Mouse (Mus musculus) liver, embryonic 12.5 days (tissue): ENCODE measurements around the gene Cxcr2. TPM values are rescaled to one million over a fixed set of nuclear protein-coding genes. Genes with fewer than 3 reads are reported as not detected.
A peak's percentile ranks its signal among the peaks of the same experiment; 100 is the strongest.

Experiments
- ATAC-seq: fragments of 200-750 bp; cut with Nextera tagmentation; 2 replicates; pipeline ENCODE4 v1.8.0; 2017; ENCODE audit warnings: moderate number of reproducible peaks, mild to moderate bottlenecking, moderate library complexity
- H3K27ac ChIP-seq: fragments of 300-500 bp; sonication (generic); 2 replicates; pipeline ENCODE4 v1.5.1; 2016; ENCODE audit warnings: mild to moderate bottlenecking
- H3K27me3 ChIP-seq: fragments of 300-500 bp; sonication (generic); replicated peaks from 2 replicates; pipeline ENCODE4 v1.6.1; 2016; ENCODE audit warnings: mild to moderate bottlenecking, moderate library complexity
- H3K36me3 ChIP-seq: fragments of 300-500 bp; sonication (generic); 2 replicates; pipeline ENCODE4 v1.6.1; 2016; ENCODE audit warnings: mild to moderate bottlenecking, moderate library complexity
- H3K4me1 ChIP-seq: fragments of 300-500 bp; sonication (generic); 2 replicates; pipeline ENCODE4 v1.6.1; 2016
- H3K4me2 ChIP-seq: fragments of 300-500 bp; sonication (generic); 2 replicates; pipeline ENCODE4 v1.6.1; 2016; ENCODE audit warnings: mild to moderate bottlenecking, moderate library complexity
- H3K4me3 ChIP-seq: fragments of 300-500 bp; sonication (generic); 2 replicates; pipeline ENCODE4 v1.5.1; 2016; ENCODE audit warnings: mild to moderate bottlenecking, moderate library complexity
- H3K9ac ChIP-seq: fragments of 300-500 bp; sonication (generic); 2 replicates; pipeline ENCODE4 v1.6.1; 2016; ENCODE audit warnings: mild to moderate bottlenecking, moderate library complexity
- H3K9me3 ChIP-seq: fragments of 300-500 bp; sonication (generic); replicated peaks from 2 replicates; pipeline ENCODE4 v1.6.1; 2016; ENCODE audit warnings: mild to moderate bottlenecking, moderate library complexity
- WGBS: fragments of 180-500 bp; shearing (Covaris S2); methylation state at CpG from one replicate; pipeline ENCODE4 v1.1.7; 2016; ENCODE audit not compliant: insufficient replicate concordance; 5-methylcytosine and 5-hydroxymethylcytosine counted together
- polyA plus RNA-seq: library from polyadenylated mRNA; unstranded; fragments of >200 nt; fragmentation: Nextera tagmentation; extraction: Ambion mirVana; gene quantifications from 2 replicates; pipeline ENCODE4 v1.2.1, GENCODE M21; 2016

Gene Cxcr2
- polyA plus RNA-seq: 0.65 and 0.97 TPM in 2 replicates

GRCm38 (mm10) chr1:74153461-74154184, at the start of gene Cxcr2:
Cxcr2 (plus strand) TSS chr1:74153989.
- no peak within 1 kb of the TSS for H3K4me3 ChIP-seq
- ATAC-seq: no peak
- 33% methylated on average over 8 of the region's 8 CpGs for WGBS

GRCm38 (mm10) chr1:74105660-74106059, 48.1 kb upstream of the Cxcr2 start:
- 66% methylated on average over 4 of the region's 4 CpGs for WGBS
- Histone ChIP-seq H3K27me3 (peaks cover 74% of the 10 kb centered on the region), H3K9ac (no peak overlapping the region), H3K27ac (no peak overlapping the region), H3K4me3 (no peak overlapping the region), H3K4me1 (no peaks in the 10 kb centered on the region), H3K36me3 (no peaks in the 10 kb centered on the region), H3K9me3 (no peaks in the 10 kb centered on the region), H3K4me2 (no peak overlapping the region)
- ATAC-seq: no peak

More at GRCm38 (mm10) chr1:74153461-74154184, at the start of gene Cxcr2:
- Histone ChIP-seq H3K9ac (no peak within 1 kb of the TSS), H3K4me1 (peaks cover 40% of the 10 kb centered on the region), H3K9me3 (no peaks in the 10 kb centered on the region), H3K27me3 (peaks cover 4% of the 10 kb centered on the region; the same call in 1 of the 2 replicates), H3K36me3 (no peaks in the 10 kb centered on the region), H3K27ac (no peak within 1 kb of the TSS), H3K4me2 (0 out of 2 replicates have a peak within 1 kb of the TSS, but pooled peaks have one; percentile 11)

- ATAC-seq: no peak
- peaks cover 74% of the 10 kb centered on the region for H3K27me3 ChIP-seq
Observed at GRCm38 (mm10) chr1:74106214-74106613, 47.6 kb upstream of the Cxcr2 start.

GRCm38 (mm10) chr1:74107931-74108618, 45.7 kb upstream of the Cxcr2 start:
- 52% methylated on average over 4 of the region's 5 CpGs for WGBS
- peaks cover 68% of the 10 kb centered on the region for H3K27me3 ChIP-seq

More at GRCm38 (mm10) chr1:74106214-74106613, 47.6 kb upstream of the Cxcr2 start:
- WGBS: 52% methylated on average over 6 of the region's 6 CpGs
- Histone ChIP-seq H3K9ac (no peak overlapping the region), H3K9me3 (no peaks in the 10 kb centered on the region), H3K27ac (no peak overlapping the region), H3K4me1 (0 out of 2 replicates have a peak, but pooled peaks cover 3% of the 10 kb centered on the region), H3K36me3 (no peaks in the 10 kb centered on the region), H3K4me2 (no peak overlapping the region), H3K4me3 (no peak overlapping the region)

GRCm38 (mm10) chr1:74109670-74110069, 44.1 kb upstream of the Cxcr2 start:
- ATAC-seq: no peak
- Histone ChIP-seq H3K36me3 (no peaks in the 10 kb centered on the region), H3K27me3 (peaks cover 58% of the 10 kb centered on the region), H3K4me1 (peaks cover 9% of the 10 kb centered on the region; the same call in 1 of the 2 replicates), H3K27ac (no peak overlapping the region), H3K9ac (no peak overlapping the region), H3K4me2 (no peak overlapping the region), H3K9me3 (no peaks in the 10 kb centered on the region), H3K4me3 (no peak overlapping the region)
- WGBS: 38% methylated on average over 2 of the region's 2 CpGs

More at GRCm38 (mm10) chr1:74107931-74108618, 45.7 kb upstream of the Cxcr2 start:
- H3K4me3 ChIP-seq: no peak overlapping the region
- H3K4me1 ChIP-seq: peaks cover 9% of the 10 kb centered on the region; the same call in 1 of the 2 replicates
- no peak for ATAC-seq
- H3K9ac ChIP-seq: no peak overlapping the region
- no peak overlapping the region for H3K4me2 ChIP-seq
- no peak overlapping the region for H3K27ac ChIP-seq
- H3K36me3 ChIP-seq: no peaks in the 10 kb centered on the region
- no peaks in the 10 kb centered on the region for H3K9me3 ChIP-seq

- 34% methylated on average over 8 of the region's 8 CpGs for WGBS
- H3K9ac ChIP-seq: no peak overlapping the region
- no peaks in the 10 kb centered on the region for H3K36me3 ChIP-seq
- no peak for ATAC-seq
- H3K4me1 ChIP-seq: peaks cover 9% of the 10 kb centered on the region; the same call in 1 of the 2 replicates
- H3K4me3 ChIP-seq: no peak overlapping the region
- H3K4me2 ChIP-seq: no peak overlapping the region
- H3K27ac ChIP-seq: no peak overlapping the region
- H3K9me3 ChIP-seq: no peaks in the 10 kb centered on the region
- H3K27me3 ChIP-seq: peaks cover 50% of the 10 kb centered on the region
Observed at GRCm38 (mm10) chr1:74110932-74111695, 42.7 kb upstream of the Cxcr2 start.

GRCm38 (mm10) chr1:74111696-74112030, 42.1 kb upstream of the Cxcr2 start:
- 42% methylated on average over 6 of the region's 6 CpGs for WGBS
- H3K4me2 ChIP-seq: no peak overlapping the region
- H3K9ac ChIP-seq: no peak overlapping the region
- no peak overlapping the region for H3K4me3 ChIP-seq
- no peaks in the 10 kb centered on the region for H3K9me3 ChIP-seq
- H3K36me3 ChIP-seq: no peaks in the 10 kb centered on the region
- peaks cover 46% of the 10 kb centered on the region for H3K27me3 ChIP-seq
- H3K4me1 ChIP-seq: peaks cover 9% of the 10 kb centered on the region; the same call in 1 of the 2 replicates
- no peak for ATAC-seq
- no peak overlapping the region for H3K27ac ChIP-seq

GRCm38 (mm10) chr1:74113071-74113470, 40.7 kb upstream of the Cxcr2 start:
- Histone ChIP-seq H3K36me3 (no peaks in the 10 kb centered on the region), H3K4me1 (peaks cover 9% of the 10 kb centered on the region; the same call in 1 of the 2 replicates), H3K27me3 (peaks cover 49% of the 10 kb centered on the region), H3K4me2 (no peak overlapping the region), H3K27ac (no peak overlapping the region), H3K9me3 (no peaks in the 10 kb centered on the region), H3K9ac (no peak overlapping the region), H3K4me3 (no peak overlapping the region)
- no peak for ATAC-seq
- WGBS: 39% methylated on average over 3 of the region's 3 CpGs

GRCm38 (mm10) chr1:74117876-74118275, 35.9 kb upstream of the Cxcr2 start:
- peaks cover 63% of the 10 kb centered on the region for H3K27me3 ChIP-seq
- no peak overlapping the region for H3K4me3 ChIP-seq
- no peaks in the 10 kb centered on the region for H3K4me1 ChIP-seq
- no peak overlapping the region for H3K27ac ChIP-seq
- 74% methylated on average over 6 of the region's 6 CpGs for WGBS
- no peak for ATAC-seq
- H3K36me3 ChIP-seq: no peaks in the 10 kb centered on the region
- H3K9me3 ChIP-seq: no peaks in the 10 kb centered on the region
- H3K9ac ChIP-seq: no peak overlapping the region
- H3K4me2 ChIP-seq: no peak overlapping the region

- WGBS: 64% methylated on average over 1 of the region's 1 CpGs
- Histone ChIP-seq H3K27me3 (peaks cover 70% of the 10 kb centered on the region), H3K4me2 (no peak overlapping the region), H3K9me3 (no peaks in the 10 kb centered on the region), H3K4me3 (no peak overlapping the region), H3K4me1 (peaks cover 5% of the 10 kb centered on the region), H3K36me3 (no peaks in the 10 kb centered on the region), H3K27ac (no peak overlapping the region), H3K9ac (no peak overlapping the region)
- ATAC-seq: no peak
Observed at GRCm38 (mm10) chr1:74119115-74119514, 34.7 kb upstream of the Cxcr2 start.

GRCm38 (mm10) chr1:74121138-74121537, 32.7 kb upstream of the Cxcr2 start:
- H3K4me1 ChIP-seq: peaks cover 14% of the 10 kb centered on the region
- no peak for ATAC-seq
- H3K27me3 ChIP-seq: peaks cover 84% of the 10 kb centered on the region

More at GRCm38 (mm10) chr1:74121138-74121537, 32.7 kb upstream of the Cxcr2 start:
- H3K9me3 ChIP-seq: no peaks in the 10 kb centered on the region
- H3K9ac ChIP-seq: no peak overlapping the region
- H3K4me2 ChIP-seq: no peak overlapping the region
- no peaks in the 10 kb centered on the region for H3K36me3 ChIP-seq
- H3K4me3 ChIP-seq: no peak overlapping the region
- 67% methylated on average over 6 of the region's 7 CpGs for WGBS
- no peak overlapping the region for H3K27ac ChIP-seq
